Mouse (Mus musculus): ENCODE measurements around the gene Fndc3a. TPM values are rescaled to one million over a fixed set of nuclear protein-coding genes. Genes with fewer than 3 reads are reported as not detected.

The Fndc3a gene
- polyA plus RNA-seq, 1 experiment = 43.8 TPM

DNA sequence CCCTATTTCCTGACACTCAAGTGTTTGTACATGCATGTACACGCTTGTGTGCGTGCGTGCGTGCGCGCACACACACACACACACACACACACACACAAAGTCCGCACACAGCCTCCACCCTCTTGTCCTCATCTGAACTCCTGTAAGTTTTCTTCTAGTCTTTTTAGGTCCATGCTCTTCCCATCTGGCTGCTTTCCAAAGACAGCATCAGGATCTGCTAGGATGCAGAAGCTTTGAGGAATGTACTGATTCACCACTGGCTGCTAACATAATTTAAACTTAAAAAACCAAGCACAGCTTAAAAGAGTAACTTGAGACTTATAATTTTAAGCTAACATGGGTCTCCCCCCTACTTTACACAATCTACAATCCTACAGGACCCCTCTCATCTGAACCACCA, 115.6 kb downstream of the Fndc3a start:
- Histone ChIP-seq H3K27me3 (replicated peaks; ENCODE audit: control insufficient read depth, insufficient read depth, low read length) (no peaks in the 10 kb centered on the region), H3K27ac (ENCODE audit: insufficient read depth, low read depth, low read length) (peak overlapping the region; percentile 38; the same call in 1 of the 2 replicates), H3K4me3 (ENCODE audit: insufficient read depth, low read depth, low read length) (no peak overlapping the region), H3K4me1 (ENCODE audit: control insufficient read depth, insufficient read depth, low read length) (no peaks in the 10 kb centered on the region; the same call in 1 of the 2 replicates), H3K36me3 (ENCODE audit: control insufficient read depth, insufficient read depth, low read length) (peaks cover 2% of the 10 kb centered on the region; the same call in 1 of the 2 replicates)
- peak; percentile 34 for DNase-seq
- TF ChIP-seq POLR2A (IDR thresholded peaks at IDR 0.05; ENCODE audit: low read depth, low read length) (no peak), CTCF (conservative IDR thresholded peaks at IDR 0.05; ENCODE audit: insufficient read depth, insufficient read length, low read depth, low read length) (no peak)
- WGBS = 76% methylated on average over 7 of the region's 7 CpGs

DNA sequence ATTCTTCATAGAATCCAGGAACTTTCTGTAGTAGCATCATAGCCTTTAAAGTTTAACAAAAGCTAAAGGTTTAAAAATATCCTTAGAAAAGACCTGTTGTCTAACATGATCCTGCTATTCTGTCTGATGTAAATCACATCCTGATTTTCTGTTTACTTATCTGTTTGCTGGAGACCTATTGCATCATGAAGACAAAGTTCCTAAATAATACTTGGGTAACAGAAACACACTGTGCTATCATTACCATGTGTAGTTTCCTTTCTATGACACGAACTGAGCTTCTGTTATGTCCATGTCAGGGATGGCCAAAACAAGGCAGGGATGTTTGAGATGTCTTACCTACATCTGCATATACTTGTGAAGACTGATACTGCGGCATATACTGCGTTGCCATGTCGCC, 120.4 kb downstream of the Fndc3a start:
- H3K27me3 ChIP-seq (replicated peaks; ENCODE audit: control insufficient read depth, insufficient read depth, low read length) = no peaks in the 10 kb centered on the region
- peaks cover 2% of the 10 kb centered on the region; the same call in 1 of the 2 replicates for H3K36me3 ChIP-seq (ENCODE audit: control insufficient read depth, insufficient read depth, low read length)
- no peaks in the 10 kb centered on the region; the same call in 1 of the 2 replicates for H3K4me1 ChIP-seq (ENCODE audit: control insufficient read depth, insufficient read depth, low read length)
- no peak overlapping the region for H3K4me3 ChIP-seq (ENCODE audit: insufficient read depth, low read depth, low read length)
- DNase-seq = no peak
- 96% methylated on average over 4 of the region's 4 CpGs for WGBS
- no peak overlapping the region for H3K27ac ChIP-seq (ENCODE audit: insufficient read depth, low read depth, low read length)
- no peak for TF ChIP-seq CTCF (conservative IDR thresholded peaks at IDR 0.05; ENCODE audit: insufficient read depth, insufficient read length, low read depth, low read length)
- TF ChIP-seq POLR2A (IDR thresholded peaks at IDR 0.05; ENCODE audit: low read depth, low read length) = no peak

DNA sequence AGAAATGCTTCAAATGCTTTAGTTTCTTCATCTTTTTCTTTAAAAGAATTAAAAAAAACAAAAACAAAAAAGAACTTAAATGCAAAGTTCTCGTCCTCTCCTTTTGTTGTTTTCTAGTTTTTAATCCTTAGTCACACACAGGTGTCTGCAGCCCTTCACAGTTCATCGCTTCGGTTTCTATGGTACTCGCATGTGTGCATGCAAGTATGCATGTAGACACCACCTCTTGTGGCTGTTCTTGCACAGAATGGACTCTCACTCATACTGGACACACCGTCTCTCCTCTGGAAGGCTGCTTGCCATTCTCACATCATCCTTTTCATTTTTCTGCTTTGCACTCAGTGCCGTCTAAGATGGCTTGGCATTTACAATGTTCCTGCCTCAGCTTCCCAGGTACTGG, 126.8 kb downstream of the Fndc3a start:
- no peak overlapping the region for H3K27ac ChIP-seq (ENCODE audit: insufficient read depth, low read depth, low read length)
- WGBS = 78% methylated on average over 6 of the region's 6 CpGs
- TF ChIP-seq POLR2A (IDR thresholded peaks at IDR 0.05; ENCODE audit: low read depth, low read length) (no peak), CTCF (conservative IDR thresholded peaks at IDR 0.05; ENCODE audit: insufficient read depth, insufficient read length, low read depth, low read length) (no peak)
- no peaks in the 10 kb centered on the region for H3K27me3 ChIP-seq (replicated peaks; ENCODE audit: control insufficient read depth, insufficient read depth, low read length)
- no peaks in the 10 kb centered on the region for H3K36me3 ChIP-seq (ENCODE audit: control insufficient read depth, insufficient read depth, low read length)
- H3K4me3 ChIP-seq (ENCODE audit: insufficient read depth, low read depth, low read length) = no peak overlapping the region
- DNase-seq = no peak
- H3K4me1 ChIP-seq (ENCODE audit: control insufficient read depth, insufficient read depth, low read length) = no peaks in the 10 kb centered on the region

DNA sequence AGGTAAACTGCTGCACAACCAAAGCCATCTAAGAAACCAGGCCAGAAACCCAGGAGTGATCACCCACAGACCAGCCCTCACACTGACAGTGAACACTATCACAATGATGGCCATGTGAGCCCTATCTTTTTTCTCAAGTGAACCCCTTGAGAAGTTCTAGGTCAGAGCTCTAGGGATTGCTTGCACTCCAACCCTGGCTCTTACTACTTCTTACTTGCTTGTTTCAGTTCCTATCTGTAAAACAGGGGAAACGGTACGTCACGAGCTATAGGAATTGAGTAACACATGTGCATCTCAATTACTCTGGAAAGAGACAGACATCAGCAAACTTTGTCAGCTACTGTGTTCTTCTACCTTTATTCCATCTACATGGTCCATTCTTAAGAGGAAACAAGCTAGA, 128.8 kb downstream of the Fndc3a start:
- Histone ChIP-seq H3K27ac (ENCODE audit: insufficient read depth, low read depth, low read length) (no peak overlapping the region), H3K4me1 (ENCODE audit: control insufficient read depth, insufficient read depth, low read length) (0 out of 2 replicates have a peak, but pooled peaks cover 2% of the 10 kb centered on the region), H3K4me3 (ENCODE audit: insufficient read depth, low read depth, low read length) (no peak overlapping the region), H3K36me3 (ENCODE audit: control insufficient read depth, insufficient read depth, low read length) (no peaks in the 10 kb centered on the region), H3K27me3 (replicated peaks; ENCODE audit: control insufficient read depth, insufficient read depth, low read length) (no peaks in the 10 kb centered on the region)
- WGBS = 98% methylated on average over 3 of the region's 3 CpGs
- no peak for TF ChIP-seq POLR2A (IDR thresholded peaks at IDR 0.05; ENCODE audit: low read depth, low read length)
- no peak for TF ChIP-seq CTCF (conservative IDR thresholded peaks at IDR 0.05; ENCODE audit: insufficient read depth, insufficient read length, low read depth, low read length)
- DNase-seq = no peak

DNA sequence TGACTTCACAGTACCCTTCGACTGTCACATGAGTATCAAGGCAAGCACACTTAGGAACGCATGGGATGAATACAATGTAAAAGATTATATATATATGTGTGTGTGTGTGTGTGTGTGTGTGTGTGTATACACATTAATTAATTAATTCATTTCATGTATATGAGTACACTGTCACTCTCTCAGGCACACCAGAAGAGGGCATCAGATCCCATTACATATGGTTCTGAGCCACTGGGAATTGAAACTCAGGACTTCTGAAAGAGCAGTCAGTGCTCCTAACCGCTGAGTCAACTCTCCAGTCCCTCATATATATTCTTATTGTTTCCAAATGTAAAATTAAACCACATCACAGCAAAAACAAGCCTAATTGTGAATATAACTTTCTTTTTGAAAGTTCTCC, 133.5 kb downstream of the Fndc3a start:
- 0 out of 2 replicates have a peak, but pooled peaks cover 2% of the 10 kb centered on the region for H3K4me1 ChIP-seq (ENCODE audit: control insufficient read depth, insufficient read depth, low read length)
- peaks cover 4% of the 10 kb centered on the region; the same call in 1 of the 2 replicates for H3K36me3 ChIP-seq (ENCODE audit: control insufficient read depth, insufficient read depth, low read length)
- TF ChIP-seq CTCF (conservative IDR thresholded peaks at IDR 0.05; ENCODE audit: insufficient read depth, insufficient read length, low read depth, low read length) (0 out of 2 replicates have a peak, but pooled peaks have one; percentile 5), POLR2A (IDR thresholded peaks at IDR 0.05; ENCODE audit: low read depth, low read length) (no peak)
- 92% methylated on average over 3 of the region's 3 CpGs for WGBS
- H3K27me3 ChIP-seq (replicated peaks; ENCODE audit: control insufficient read depth, insufficient read depth, low read length) = no peaks in the 10 kb centered on the region
- H3K4me3 ChIP-seq (ENCODE audit: insufficient read depth, low read depth, low read length) = no peak overlapping the region
- no peak overlapping the region for H3K27ac ChIP-seq (ENCODE audit: insufficient read depth, low read depth, low read length)
- no peak for DNase-seq

DNA sequence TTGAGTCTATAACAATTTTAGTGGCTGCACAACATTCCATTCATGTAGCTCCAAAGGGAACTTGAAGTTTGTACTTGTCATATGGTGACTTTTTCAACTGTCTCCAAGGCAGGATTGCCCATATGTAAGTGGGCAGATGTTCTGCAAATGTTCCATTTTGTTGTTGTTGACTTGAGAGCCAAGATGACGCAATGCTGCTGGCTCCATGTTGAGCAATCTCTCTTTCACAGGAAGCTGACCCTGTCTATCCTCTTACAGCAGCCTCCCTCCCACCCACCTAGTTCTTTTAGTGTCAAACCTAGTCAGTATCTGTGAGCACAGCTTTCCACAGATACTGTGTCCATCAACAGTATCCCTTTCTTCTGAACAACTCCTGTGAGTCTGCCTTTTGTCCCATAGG, 145.9 kb downstream of the Fndc3a start:
- DNase-seq = no peak
- TF ChIP-seq CTCF (conservative IDR thresholded peaks at IDR 0.05; ENCODE audit: insufficient read depth, insufficient read length, low read depth, low read length) = no peak
- TF ChIP-seq POLR2A (IDR thresholded peaks at IDR 0.05; ENCODE audit: low read depth, low read length) = no peak
- Histone ChIP-seq H3K27ac (ENCODE audit: insufficient read depth, low read depth, low read length) (no peak overlapping the region), H3K4me3 (ENCODE audit: insufficient read depth, low read depth, low read length) (no peak overlapping the region), H3K36me3 (ENCODE audit: control insufficient read depth, insufficient read depth, low read length) (peaks cover 12% of the 10 kb centered on the region), H3K27me3 (replicated peaks; ENCODE audit: control insufficient read depth, insufficient read depth, low read length) (no peaks in the 10 kb centered on the region), H3K4me1 (ENCODE audit: control insufficient read depth, insufficient read depth, low read length) (no peaks in the 10 kb centered on the region)
- 97% methylated on average over 1 of the region's 1 CpGs for WGBS

DNA sequence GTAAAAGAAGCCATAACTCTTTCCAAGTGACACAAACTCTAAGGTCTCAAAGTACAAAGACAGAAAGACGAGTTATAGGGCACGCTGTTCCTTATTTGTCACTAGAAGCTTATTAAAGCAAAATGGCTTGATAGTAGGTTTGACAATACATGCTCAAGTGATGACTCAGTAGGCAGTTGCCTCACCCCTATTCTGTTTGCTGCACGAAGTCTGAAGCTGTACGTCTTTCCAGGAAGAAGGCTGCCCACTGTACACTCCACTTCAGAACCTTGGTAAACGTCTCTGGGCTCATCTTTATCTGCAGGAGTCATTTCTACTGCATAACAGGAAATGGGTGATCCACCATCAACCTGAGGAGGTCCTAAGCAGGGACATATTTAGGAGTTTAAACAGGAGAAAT, 151.0 kb downstream of the Fndc3a start:
- Histone ChIP-seq H3K36me3 (ENCODE audit: control insufficient read depth, insufficient read depth, low read length) (peaks cover 13% of the 10 kb centered on the region), H3K4me1 (ENCODE audit: control insufficient read depth, insufficient read depth, low read length) (no peaks in the 10 kb centered on the region), H3K27me3 (replicated peaks; ENCODE audit: control insufficient read depth, insufficient read depth, low read length) (no peaks in the 10 kb centered on the region), H3K27ac (ENCODE audit: insufficient read depth, low read depth, low read length) (no peak overlapping the region), H3K4me3 (ENCODE audit: insufficient read depth, low read depth, low read length) (no peak overlapping the region)
- no peak for TF ChIP-seq POLR2A (IDR thresholded peaks at IDR 0.05; ENCODE audit: low read depth, low read length)
- no peak for TF ChIP-seq CTCF (conservative IDR thresholded peaks at IDR 0.05; ENCODE audit: insufficient read depth, insufficient read length, low read depth, low read length)
- DNase-seq = no peak
- WGBS = 73% methylated on average over 5 of the region's 5 CpGs
